Mouse (Mus musculus) macrophage (primary cell): Measurements from ENCODE around the gene Sgms1. TPM values are rescaled to one million over a fixed set of nuclear protein-coding genes. Genes with fewer than 3 reads are reported as not detected.

ENCODE experiments used
- H3K27ac ChIP-seq: fragments of 350-480 bp; formaldehyde crosslinking; 2 replicates; pipeline ENCODE4 v1.9.0; 2021
- H3K36me3 ChIP-seq: fragments of 350-480 bp; formaldehyde crosslinking; 2 replicates; pipeline ENCODE4 v1.9.0; 2021; ENCODE audit errors: inconsistent target
- H3K4me3 ChIP-seq: fragments of 350-480 bp; formaldehyde crosslinking; 2 replicates; pipeline ENCODE4 v1.9.0; 2021; ENCODE audit errors: inconsistent target
- H3K79me2 ChIP-seq: fragments of 350-480 bp; formaldehyde crosslinking; 2 replicates; pipeline ENCODE4 v1.9.0; 2021; ENCODE audit errors: inconsistent target
- WGBS: methylation state at CpG from one replicate; pipeline ENCODE4 v1.1.7; 2026; ENCODE audit warnings: inconsistent platforms; ENCODE audit not compliant: missing documents; 5-methylcytosine and 5-hydroxymethylcytosine counted together
- polyA plus RNA-seq: library from polyadenylated mRNA; stranded (reverse); fragments of 250-400 nt; gene quantifications from 3 replicates; pipeline ENCODE4 v1.2.4, GENCODE M21; 2018; ENCODE audit warnings: inconsistent platforms

Gene Sgms1
- polyA plus RNA-seq, 1 experiment from 2014 or later = 20.7 TPM

GRCm38 (mm10) chr19:32175991-32176390, 213.5 kb downstream of the Sgms1 start:
- 100% methylated on average over 4 of the region's 4 CpGs for WGBS
- H3K27ac ChIP-seq = no peak overlapping the region
- peaks cover 93% of the 10 kb centered on the region for H3K79me2 ChIP-seq
- no peak overlapping the region for H3K4me3 ChIP-seq
- no peaks in the 10 kb centered on the region for H3K36me3 ChIP-seq

- H3K27ac ChIP-seq = no peak overlapping the region
- H3K36me3 ChIP-seq = no peaks in the 10 kb centered on the region
- no peak overlapping the region for H3K4me3 ChIP-seq
- WGBS = 92% methylated on average over 7 of the region's 7 CpGs
- H3K79me2 ChIP-seq = peaks cover 93% of the 10 kb centered on the region
Measured at GRCm38 (mm10) chr19:32175013-32175412, 214.5 kb downstream of the Sgms1 start.

- no peak overlapping the region for H3K27ac ChIP-seq
Measured at GRCm38 (mm10) chr19:32174561-32174960, 215.0 kb downstream of the Sgms1 start.

GRCm38 (mm10) chr19:32173522-32174184, 215.9 kb downstream of the Sgms1 start:
- 78% methylated on average over 6 of the region's 6 CpGs for WGBS
- no peak overlapping the region for H3K4me3 ChIP-seq
- no peaks in the 10 kb centered on the region for H3K36me3 ChIP-seq
- no peak overlapping the region for H3K27ac ChIP-seq
- peaks cover 93% of the 10 kb centered on the region for H3K79me2 ChIP-seq

More at GRCm38 (mm10) chr19:32174561-32174960, 215.0 kb downstream of the Sgms1 start:
- H3K79me2 ChIP-seq = peaks cover 93% of the 10 kb centered on the region
- no peak overlapping the region for H3K4me3 ChIP-seq
- 91% methylated on average over 5 of the region's 5 CpGs for WGBS
- no peaks in the 10 kb centered on the region for H3K36me3 ChIP-seq

- no peak overlapping the region for H3K4me3 ChIP-seq
- H3K79me2 ChIP-seq = peaks cover 93% of the 10 kb centered on the region
- H3K36me3 ChIP-seq = no peaks in the 10 kb centered on the region
- 15% methylated on average over 5 of the region's 5 CpGs for WGBS
- peak overlapping the region; percentile 16 for H3K27ac ChIP-seq
Measured at GRCm38 (mm10) chr19:32172511-32172981, 217.0 kb downstream of the Sgms1 start.

GRCm38 (mm10) chr19:32171981-32172380, 217.5 kb downstream of the Sgms1 start:
- Histone ChIP-seq H3K4me3 (no peak overlapping the region), H3K36me3 (no peaks in the 10 kb centered on the region), H3K79me2 (peaks cover 93% of the 10 kb centered on the region), H3K27ac (0 out of 2 replicates have a peak overlapping the region, but pooled peaks have one; percentile 16)
- WGBS = 82% methylated on average over 7 of the region's 7 CpGs

- no peak overlapping the region for H3K4me3 ChIP-seq
- peak overlapping the region; percentile 12; the same call in 1 of the 2 replicates for H3K27ac ChIP-seq
- WGBS = 61% methylated on average over 8 of the region's 9 CpGs
- no peaks in the 10 kb centered on the region for H3K36me3 ChIP-seq
- H3K79me2 ChIP-seq = peaks cover 93% of the 10 kb centered on the region
Measured at GRCm38 (mm10) chr19:32169634-32170540, 219.6 kb downstream of the Sgms1 start.

- H3K36me3 ChIP-seq = no peaks in the 10 kb centered on the region
- H3K4me3 ChIP-seq = no peak overlapping the region
- 52% methylated on average over 9 of the region's 9 CpGs for WGBS
- H3K27ac ChIP-seq = no peak overlapping the region
- peaks cover 93% of the 10 kb centered on the region for H3K79me2 ChIP-seq
Measured at GRCm38 (mm10) chr19:32168031-32168430, 221.5 kb downstream of the Sgms1 start.

GRCm38 (mm10) chr19:32166823-32167605, 222.5 kb downstream of the Sgms1 start:
- WGBS = 89% methylated on average over 13 of the region's 13 CpGs
- Histone ChIP-seq H3K27ac (no peak overlapping the region), H3K4me3 (no peak overlapping the region), H3K79me2 (peaks cover 94% of the 10 kb centered on the region), H3K36me3 (no peaks in the 10 kb centered on the region)

- WGBS = 94% methylated on average over 6 of the region's 6 CpGs
- peaks cover 94% of the 10 kb centered on the region for H3K79me2 ChIP-seq
- no peak overlapping the region for H3K27ac ChIP-seq
- no peaks in the 10 kb centered on the region for H3K36me3 ChIP-seq
- H3K4me3 ChIP-seq = no peak overlapping the region
Measured at GRCm38 (mm10) chr19:32165711-32166110, 223.8 kb downstream of the Sgms1 start.

- 96% methylated on average over 4 of the region's 4 CpGs for WGBS
- H3K36me3 ChIP-seq = peaks cover 11% of the 10 kb centered on the region
- H3K27ac ChIP-seq = no peak overlapping the region
- H3K4me3 ChIP-seq = no peak overlapping the region
- peaks cover 97% of the 10 kb centered on the region for H3K79me2 ChIP-seq
Measured at GRCm38 (mm10) chr19:32164128-32164527, 225.4 kb downstream of the Sgms1 start.

GRCm38 (mm10) chr19:32159944-32160343, 229.6 kb downstream of the Sgms1 start:
- WGBS = 57% methylated on average over 7 of the region's 7 CpGs
- Histone ChIP-seq H3K79me2 (peaks cover 82% of the 10 kb centered on the region), H3K27ac (no peak overlapping the region), H3K4me3 (no peak overlapping the region), H3K36me3 (peaks cover 20% of the 10 kb centered on the region)

GRCm38 (mm10) chr19:32159168-32159567, 230.3 kb downstream of the Sgms1 start:
- Histone ChIP-seq H3K4me3 (no peak overlapping the region), H3K79me2 (peaks cover 78% of the 10 kb centered on the region), H3K36me3 (peaks cover 20% of the 10 kb centered on the region), H3K27ac (no peak overlapping the region)
- WGBS = 96% methylated on average over 1 of the region's 1 CpGs

GRCm38 (mm10) chr19:32157045-32157444, 232.5 kb downstream of the Sgms1 start:
- Histone ChIP-seq H3K79me2 (peaks cover 58% of the 10 kb centered on the region), H3K36me3 (peaks cover 20% of the 10 kb centered on the region), H3K27ac (no peak overlapping the region), H3K4me3 (no peak overlapping the region)
- 95% methylated on average over 6 of the region's 6 CpGs for WGBS
